Mouse (Mus musculus): ENCODE measurements around the gene Rarb. TPM values are rescaled to one million over a fixed set of nuclear protein-coding genes. Genes with fewer than 3 reads are reported as not detected.
A peak's percentile ranks its signal among the peaks of the same experiment; 100 is the strongest.

Gene Rarb
- polyA plus RNA-seq, 2 experiments, result 1.7 TPM

DNA sequence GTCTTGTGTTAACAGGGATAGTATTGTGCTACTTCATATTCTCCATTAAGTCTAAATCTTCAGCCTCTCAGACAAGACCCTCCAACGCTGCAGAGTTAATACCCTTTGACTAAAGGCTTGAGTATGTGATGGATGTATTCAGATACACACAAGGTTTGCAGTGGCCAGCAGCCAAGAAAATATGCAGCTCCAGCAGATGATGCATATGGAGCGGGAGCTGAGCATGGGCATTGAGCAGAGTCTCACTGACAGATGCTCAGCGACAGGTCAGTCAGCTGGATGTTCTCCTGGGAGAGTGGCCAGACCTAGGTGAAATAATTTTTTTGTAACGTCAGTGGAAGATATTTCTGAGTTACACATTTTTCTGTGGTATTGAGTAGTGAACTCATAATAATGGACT is 229.8 kb downstream of the Rarb start:
- no peaks in the 10 kb centered on the region for H3K4me1 ChIP-seq (replicated peaks; ENCODE audit: control insufficient read depth in 2 of 2, insufficient read depth in 2 of 2, low read length in 1 of 2)
- H3K9ac ChIP-seq (replicated peaks), result no peak overlapping the region
- no peak overlapping the region for H3K4me3 ChIP-seq (ENCODE audit: insufficient read depth in 1 of 2, low read depth in 2 of 2, low read length in 2 of 2)
- no peaks in the 10 kb centered on the region for H3K27me3 ChIP-seq (ENCODE audit: control insufficient read depth, insufficient read depth, low read length)
- no peak for DNase-seq (ENCODE audit: low read depth in 3 of 3, low spot score in 3 of 3)
- ATAC-seq (ENCODE audit: insufficient read depth), result no peak
- no peak overlapping the region for H3K4me2 ChIP-seq (ENCODE audit: low read depth)
- H3K27ac ChIP-seq, result no peak overlapping the region
- H3K9me3 ChIP-seq (ENCODE audit: control insufficient read depth, low read length), result no peaks in the 10 kb centered on the region
- no peaks in the 10 kb centered on the region for H3K36me3 ChIP-seq (replicated peaks; ENCODE audit: control insufficient read depth, insufficient read depth, low read depth)
- TF ChIP-seq CTCF (IDR thresholded peaks at IDR 0.05; ENCODE audit: low read depth) (no peak), EP300 (IDR thresholded peaks at IDR 0.05; ENCODE audit: low read depth) (no peak)
- WGBS (ENCODE audit: insufficient replicate concordance), result 60% methylated on average over 4 of the region's 4 CpGs

DNA sequence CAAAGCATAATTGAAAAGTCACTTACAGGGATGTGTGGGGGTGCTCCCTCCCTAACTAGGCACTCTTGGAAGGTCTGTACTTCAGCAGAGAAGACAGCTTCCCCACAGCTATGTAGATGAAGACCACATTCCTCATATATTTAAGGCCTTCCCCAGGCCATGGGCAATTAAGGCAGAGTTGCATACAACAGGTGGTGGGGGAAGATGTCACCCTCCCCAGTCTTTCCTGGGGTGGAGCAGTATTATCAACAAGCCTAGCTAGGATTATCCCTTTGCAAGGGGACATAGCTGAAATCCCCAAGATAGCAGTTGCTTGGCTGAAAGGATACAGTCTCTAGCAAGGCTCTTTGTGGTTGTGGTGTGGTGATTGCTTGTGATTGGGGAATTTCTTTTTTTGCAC is 240.9 kb downstream of the Rarb start:
- H3K4me2 ChIP-seq (ENCODE audit: low read depth), result no peak overlapping the region
- no peak overlapping the region for H3K9ac ChIP-seq (replicated peaks)
- H3K27me3 ChIP-seq (ENCODE audit: control insufficient read depth, insufficient read depth, low read length), result peaks cover 16% of the 10 kb centered on the region
- H3K4me1 ChIP-seq (replicated peaks; ENCODE audit: control insufficient read depth in 2 of 2, insufficient read depth in 2 of 2, low read length in 1 of 2), result no peaks in the 10 kb centered on the region
- H3K36me3 ChIP-seq (replicated peaks; ENCODE audit: control insufficient read depth, insufficient read depth, low read depth), result no peaks in the 10 kb centered on the region
- no peaks in the 10 kb centered on the region for H3K9me3 ChIP-seq (ENCODE audit: control insufficient read depth, low read length)
- H3K4me3 ChIP-seq (ENCODE audit: insufficient read depth in 1 of 2, low read depth in 2 of 2, low read length in 2 of 2), result no peak overlapping the region
- DNase-seq (ENCODE audit: low read depth in 3 of 3, low spot score in 3 of 3) (no peak), ATAC-seq (ENCODE audit: insufficient read depth) (no peak)
- TF ChIP-seq CTCF (IDR thresholded peaks at IDR 0.05; ENCODE audit: low read depth) (no peak), EP300 (IDR thresholded peaks at IDR 0.05; ENCODE audit: low read depth) (no peak)
- no peak overlapping the region for H3K27ac ChIP-seq

DNA sequence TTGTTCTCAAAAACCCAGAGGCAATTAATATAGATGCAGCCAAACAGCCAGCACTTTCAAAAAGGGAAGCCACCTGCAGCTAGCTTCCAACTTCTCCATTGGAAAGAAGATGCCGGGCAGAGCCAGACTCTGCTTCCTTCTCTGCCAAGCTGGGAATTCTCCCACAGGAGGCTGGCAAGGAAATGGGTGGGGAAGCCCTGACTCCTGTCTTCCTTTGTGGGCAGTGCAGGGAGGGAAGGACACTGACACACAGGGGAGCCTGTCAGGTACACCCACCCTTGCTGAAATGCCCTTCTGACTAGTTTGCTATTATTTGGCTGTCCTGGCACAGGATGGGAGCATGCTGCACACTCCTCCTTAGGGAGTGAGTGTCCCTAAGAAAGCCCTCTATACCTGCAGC is 241.9 kb downstream of the Rarb start:
- H3K4me3 ChIP-seq (ENCODE audit: insufficient read depth in 1 of 2, low read depth in 2 of 2, low read length in 2 of 2), result no peak overlapping the region
- TF ChIP-seq EP300 (IDR thresholded peaks at IDR 0.05; ENCODE audit: low read depth) (no peak), CTCF (IDR thresholded peaks at IDR 0.05; ENCODE audit: low read depth) (no peak)
- H3K9ac ChIP-seq (replicated peaks), result no peak overlapping the region
- no peaks in the 10 kb centered on the region for H3K36me3 ChIP-seq (replicated peaks; ENCODE audit: control insufficient read depth, insufficient read depth, low read depth)
- WGBS (ENCODE audit: insufficient replicate concordance), result 17% methylated on average over 1 of the region's 1 CpGs
- H3K4me2 ChIP-seq (ENCODE audit: low read depth), result no peak overlapping the region
- no peaks in the 10 kb centered on the region for H3K4me1 ChIP-seq (replicated peaks; ENCODE audit: control insufficient read depth in 2 of 2, insufficient read depth in 2 of 2, low read length in 1 of 2)
- no peak overlapping the region for H3K27ac ChIP-seq
- H3K9me3 ChIP-seq (ENCODE audit: control insufficient read depth, low read length), result no peaks in the 10 kb centered on the region
- ATAC-seq (ENCODE audit: insufficient read depth) (no peak), DNase-seq (ENCODE audit: low read depth in 3 of 3, low spot score in 3 of 3) (no peak)
- H3K27me3 ChIP-seq (ENCODE audit: control insufficient read depth, insufficient read depth, low read length), result peaks cover 16% of the 10 kb centered on the region

DNA sequence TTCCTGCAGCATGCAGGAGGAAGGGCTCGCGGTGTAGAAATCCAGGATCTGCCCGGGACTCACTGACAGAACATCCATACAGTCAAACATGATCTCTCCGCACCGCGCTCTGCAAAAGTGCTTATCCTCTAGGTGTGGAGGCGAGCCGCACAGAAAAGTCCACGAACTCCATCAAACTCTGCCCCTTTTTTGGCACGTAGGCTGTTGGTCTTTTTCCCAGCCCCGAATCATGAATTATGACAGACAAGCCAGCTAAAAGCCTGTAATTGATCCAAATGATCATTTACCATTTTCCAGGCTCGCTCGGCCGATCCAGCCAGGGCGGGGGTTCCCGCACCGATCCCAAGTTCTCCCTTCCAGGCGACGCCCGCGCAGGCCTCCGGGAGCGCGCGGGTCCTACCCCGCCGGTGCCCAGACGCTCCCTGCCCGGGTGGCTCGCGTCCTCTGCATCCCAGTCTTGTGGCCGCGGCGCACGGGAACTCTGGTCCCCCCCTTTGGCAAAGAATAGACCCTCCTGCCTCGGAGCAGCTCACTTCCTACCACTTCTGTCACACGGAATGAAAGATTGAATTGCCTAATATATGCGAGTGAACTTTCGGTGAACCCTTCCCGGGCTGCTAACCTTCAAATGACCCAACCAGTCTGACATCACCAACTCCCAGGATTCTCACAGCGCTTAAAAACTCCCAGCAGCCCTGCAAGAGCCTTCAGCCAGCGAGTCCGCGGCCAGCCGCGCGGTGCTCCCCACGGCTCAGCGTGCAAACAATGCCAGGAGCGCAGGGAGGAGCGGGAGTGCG is 243.8 kb downstream of the Rarb start:
- TF ChIP-seq EP300 (IDR thresholded peaks at IDR 0.05; ENCODE audit: low read depth) (no peak), CTCF (IDR thresholded peaks at IDR 0.05; ENCODE audit: low read depth) (peak; percentile 20; the same call in 1 of the 2 replicates)
- H3K4me1 ChIP-seq (replicated peaks; ENCODE audit: control insufficient read depth in 2 of 2, insufficient read depth in 2 of 2, low read length in 1 of 2), result no peaks in the 10 kb centered on the region
- no peaks in the 10 kb centered on the region for H3K36me3 ChIP-seq (replicated peaks; ENCODE audit: control insufficient read depth, insufficient read depth, low read depth)
- peaks cover 16% of the 10 kb centered on the region for H3K27me3 ChIP-seq (ENCODE audit: control insufficient read depth, insufficient read depth, low read length)
- ATAC-seq (ENCODE audit: insufficient read depth) (peak; percentile 67), DNase-seq (ENCODE audit: low read depth in 3 of 3, low spot score in 3 of 3) (peak; percentile 20 to 38 (median 22))
- no peak overlapping the region for H3K9ac ChIP-seq (replicated peaks)
- H3K27ac ChIP-seq, result no peak overlapping the region
- no peaks in the 10 kb centered on the region for H3K9me3 ChIP-seq (ENCODE audit: control insufficient read depth, low read length)
- peak overlapping the region; percentile 48 for H3K4me2 ChIP-seq (ENCODE audit: low read depth)
- peak overlapping the region; percentile 51 to 56 for H3K4me3 ChIP-seq (ENCODE audit: insufficient read depth in 1 of 2, low read depth in 2 of 2, low read length in 2 of 2)
- under 1% methylated on average over 52 of the region's 52 CpGs for WGBS (ENCODE audit: insufficient replicate concordance)

DNA sequence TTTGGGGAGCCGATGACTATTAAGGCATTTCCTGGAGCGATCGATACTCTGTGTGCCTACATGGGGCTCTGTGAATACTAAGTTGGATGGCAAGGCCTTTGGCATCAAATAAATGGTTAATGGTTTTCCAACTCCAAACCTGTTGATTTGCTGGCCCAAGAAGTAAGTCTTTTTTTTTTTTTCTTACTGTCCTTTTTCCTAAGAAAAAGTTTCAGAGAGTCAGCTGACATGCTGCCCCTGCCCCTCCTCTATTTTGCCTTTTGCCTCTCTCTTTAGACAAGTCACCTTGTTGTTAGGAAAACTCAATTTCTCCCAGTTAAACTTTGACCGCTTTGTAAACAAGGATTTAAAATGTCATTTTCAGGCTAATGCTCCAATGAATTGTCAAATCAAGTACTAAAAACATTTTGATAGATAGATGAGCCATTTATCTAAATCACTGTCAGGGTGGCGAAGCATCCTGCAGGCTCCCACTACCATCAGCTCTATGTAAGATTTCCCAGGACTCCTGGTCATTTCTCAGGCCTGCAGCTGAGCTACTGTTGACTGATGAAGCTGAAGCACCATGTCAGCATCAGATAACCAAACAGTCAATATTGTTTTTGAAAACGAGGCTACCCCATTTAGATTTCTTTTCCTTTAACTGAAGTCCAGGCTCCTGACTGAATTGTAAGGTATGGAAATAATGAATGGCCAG is 245.3 kb downstream of the Rarb start:
- no peak overlapping the region for H3K9ac ChIP-seq (replicated peaks)
- no peak for TF ChIP-seq EP300 (IDR thresholded peaks at IDR 0.05; ENCODE audit: low read depth)
- no peak for TF ChIP-seq CTCF (IDR thresholded peaks at IDR 0.05; ENCODE audit: low read depth)
- ATAC-seq (ENCODE audit: insufficient read depth) (no peak), DNase-seq (ENCODE audit: low read depth in 3 of 3, low spot score in 3 of 3) (no peak)
- peak overlapping the region; percentile 51 to 56; a peak in 3 of 4 replicates for H3K4me3 ChIP-seq (ENCODE audit: insufficient read depth in 1 of 2, low read depth in 2 of 2, low read length in 2 of 2)
- peaks cover 16% of the 10 kb centered on the region for H3K27me3 ChIP-seq (ENCODE audit: control insufficient read depth, insufficient read depth, low read length)
- H3K9me3 ChIP-seq (ENCODE audit: control insufficient read depth, low read length), result no peaks in the 10 kb centered on the region
- H3K36me3 ChIP-seq (replicated peaks; ENCODE audit: control insufficient read depth, insufficient read depth, low read depth), result no peaks in the 10 kb centered on the region
- peaks cover 0 to 3% of the 10 kb centered on the region in 2 experiments; a peak in 2 of 4 replicates for H3K4me1 ChIP-seq (replicated peaks; ENCODE audit: control insufficient read depth in 2 of 2, insufficient read depth in 2 of 2, low read length in 1 of 2)
- WGBS (ENCODE audit: insufficient replicate concordance), result 50% methylated on average over 6 of the region's 6 CpGs
- H3K4me2 ChIP-seq (ENCODE audit: low read depth), result peak overlapping the region; percentile 48
- no peak overlapping the region for H3K27ac ChIP-seq
